Mouse (Mus musculus) MEL (cell line): ENCODE results near the gene Cbx6. TPM values are rescaled to one million over a fixed set of nuclear protein-coding genes. Genes with fewer than 3 reads are reported as not detected.
A peak's percentile ranks its signal among the peaks of the same experiment; 100 is the strongest.

Source experiments
- DNase-seq: peaks from one replicate; pipeline ENCODE4 v3.0.0; 2011; ENCODE audit warnings: low read depth, low spot score
- H3K27ac ChIP-seq: 2 replicates; pipeline ENCODE4 v1.5.1; 2012; ENCODE audit warnings: low read depth, mild to moderate bottlenecking, control low read depth, low read length, moderate library complexity; ENCODE audit not compliant: control insufficient read depth
- H3K27me3 ChIP-seq, 2 experiments: fragments of 150-350 bp in 1 of 2; sonication (generic) in 1 of 2; 2 replicates each; pipeline ENCODE4 v1.6.1; 2012; ENCODE audit warnings: low read length in 2 of 2, mild to moderate bottlenecking in 2 of 2, improper control_type of control experiment in 1 of 2, moderate library complexity in 1 of 2; ENCODE audit not compliant: insufficient read depth in 2 of 2, control insufficient read depth in 1 of 2
- H3K36me3 ChIP-seq, 2 experiments: 2 replicates each; pipeline ENCODE4 v1.6.1; 2012 to 2014; ENCODE audit warnings: low read length in 2 of 2, improper control_type of control experiment in 1 of 2, inconsistent platforms in 1 of 2, mild to moderate bottlenecking in 1 of 2; ENCODE audit not compliant: insufficient read depth in 2 of 2, control insufficient read depth in 1 of 2
- H3K4me1 ChIP-seq, 2 experiments: fragments of 150-350 bp in 1 of 2; sonication (generic) in 1 of 2; 2 replicates each; pipeline ENCODE4 v1.6.1; 2012; ENCODE audit warnings: low read length in 2 of 2, improper control_type of control experiment in 1 of 2, mild to moderate bottlenecking in 1 of 2; ENCODE audit not compliant: insufficient read depth in 2 of 2, control insufficient read depth in 1 of 2
- H3K4me3 ChIP-seq, 2 experiments: fragments of 150-350 bp in 1 of 2; sonication (generic) in 1 of 2; 2 replicates each; pipeline ENCODE4 v1.5.1; 2012; ENCODE audit warnings: low read depth in 2 of 2, low read length in 2 of 2, mild to moderate bottlenecking in 2 of 2, moderate library complexity in 2 of 2, control low read depth in 1 of 2, improper control_type of control experiment in 1 of 2; ENCODE audit not compliant: control insufficient read depth in 1 of 2, insufficient read depth in 1 of 2
- H3K79me2 ChIP-seq: 2 replicates; pipeline ENCODE4 v1.6.1; 2012; ENCODE audit warnings: mild to moderate bottlenecking, low read length, moderate library complexity; ENCODE audit not compliant: control insufficient read depth, poor library complexity, insufficient read depth
- H3K9ac ChIP-seq: 2 replicates; pipeline ENCODE4 v1.6.1; 2012; ENCODE audit warnings: low read depth, mild to moderate bottlenecking, control low read depth, low read length, moderate library complexity; ENCODE audit not compliant: control insufficient read depth, poor library complexity, severe bottlenecking
- H3K9me3 ChIP-seq: fragments of 150-350 bp; sonication (generic); replicated peaks from 2 replicates; pipeline ENCODE4 v1.6.1; 2012; ENCODE audit warnings: mild to moderate bottlenecking, low read length, improper control_type of control experiment, moderate library complexity; ENCODE audit not compliant: insufficient read depth
- BHLHE40 ChIP-seq: IDR thresholded peaks from 2 replicates; pipeline ENCODE4 v1.6.1; 2012; ENCODE audit warnings: low read depth, mild to moderate bottlenecking, inconsistent platforms, low read length, improper control_type of control experiment, borderline replicate concordance
- CHD1 ChIP-seq: IDR thresholded peaks from 2 replicates; pipeline ENCODE4 v1.6.1; 2012; ENCODE audit warnings: low read depth, mild to moderate bottlenecking, inconsistent platforms, low read length, improper control_type of control experiment
- CHD2 ChIP-seq: IDR thresholded peaks from 2 replicates; pipeline ENCODE4 v1.6.1; 2011; ENCODE audit warnings: low read length, improper control_type of control experiment
- E2F4 ChIP-seq: IDR thresholded peaks from 2 replicates; pipeline ENCODE4 v1.6.1; 2011; ENCODE audit warnings: low read depth, low read length, improper control_type of control experiment, borderline replicate concordance
- ELF1 ChIP-seq: IDR thresholded peaks from 2 replicates; pipeline ENCODE4 v1.6.1; 2014; ENCODE audit warnings: low read depth, mild to moderate bottlenecking, inconsistent platforms, low read length, improper control_type of control experiment, moderate library complexity
- EP300 ChIP-seq, 2 experiments: IDR thresholded peaks; 2 replicates each; pipeline ENCODE4 v1.6.1; 2011; ENCODE audit warnings: improper control_type of control experiment in 2 of 2, low read length in 2 of 2, low read depth in 1 of 2, mild to moderate bottlenecking in 1 of 2
- GABPA ChIP-seq: IDR thresholded peaks from 2 replicates; pipeline ENCODE4 v1.6.1; 2012; ENCODE audit warnings: low read depth, mild to moderate bottlenecking, inconsistent platforms, low read length, improper control_type of control experiment, moderate library complexity
- HCFC1 ChIP-seq: IDR thresholded peaks from 2 replicates; pipeline ENCODE4 v1.6.1; 2012; ENCODE audit warnings: low read depth, mild to moderate bottlenecking, inconsistent platforms, low read length, improper control_type of control experiment, moderate library complexity
- JUND ChIP-seq: IDR thresholded peaks from 2 replicates; pipeline ENCODE4 v1.6.1; 2011; ENCODE audit warnings: low read depth, mild to moderate bottlenecking, improper control_type of control experiment, low read length
- KAT2A ChIP-seq: conservative IDR thresholded peaks from 2 replicates; pipeline ENCODE4 v1.6.1; 2012; ENCODE audit warnings: low read depth, low read length, improper control_type of control experiment, inconsistent platforms
- MAFK ChIP-seq: IDR thresholded peaks from 2 replicates; pipeline ENCODE4 v1.6.1; 2011; ENCODE audit warnings: low read depth, mild to moderate bottlenecking, low read length, improper control_type of control experiment, borderline replicate concordance
- MAZ ChIP-seq: IDR thresholded peaks from 2 replicates; pipeline ENCODE4 v1.6.1; 2012; ENCODE audit warnings: low read depth, mild to moderate bottlenecking, inconsistent platforms, low read length, improper control_type of control experiment
- MXI1 ChIP-seq: IDR thresholded peaks from 2 replicates; pipeline ENCODE4 v1.6.1; 2011; ENCODE audit warnings: mild to moderate bottlenecking, low read depth, low read length, improper control_type of control experiment
- MYB ChIP-seq: IDR thresholded peaks from 2 replicates; pipeline ENCODE4 v1.6.1; 2011; ENCODE audit warnings: mild to moderate bottlenecking, low read depth, low read length, improper control_type of control experiment
- MYC ChIP-seq: IDR thresholded peaks from 2 replicates; pipeline ENCODE4 v1.6.1; 2011; ENCODE audit warnings: low read depth, mild to moderate bottlenecking, low read length, improper control_type of control experiment, moderate library complexity
- NRF1 ChIP-seq: IDR thresholded peaks from 2 replicates; pipeline ENCODE4 v1.6.1; 2014; ENCODE audit warnings: low read depth, mild to moderate bottlenecking, inconsistent platforms, low read length, improper control_type of control experiment, moderate library complexity; ENCODE audit not compliant: poor library complexity, insufficient read depth, severe bottlenecking
- POLR2AphosphoS5 ChIP-seq: IDR thresholded peaks from 2 replicates; pipeline ENCODE4 v1.6.1; 2012; ENCODE audit warnings: low read depth, borderline replicate concordance, mild to moderate bottlenecking, inconsistent platforms, low read length, moderate library complexity, mixed read lengths
- RAD21 ChIP-seq: IDR thresholded peaks from 2 replicates; pipeline ENCODE4 v1.6.1; 2011; ENCODE audit warnings: mild to moderate bottlenecking, low read depth, low read length, improper control_type of control experiment
- RCOR1 ChIP-seq: IDR thresholded peaks from 2 replicates; pipeline ENCODE4 v1.6.1; 2012; ENCODE audit warnings: low read depth, mild to moderate bottlenecking, inconsistent platforms, low read length, improper control_type of control experiment
- SIN3A ChIP-seq: IDR thresholded peaks from 2 replicates; pipeline ENCODE4 v1.6.1; 2012; ENCODE audit warnings: low read length, improper control_type of control experiment, inconsistent platforms
- SMC3 ChIP-seq: IDR thresholded peaks from 2 replicates; pipeline ENCODE4 v1.6.1; 2011; ENCODE audit warnings: low read depth, low read length, improper control_type of control experiment
- TAL1 ChIP-seq: IDR thresholded peaks from 2 replicates; pipeline ENCODE4 v1.6.1; 2012; ENCODE audit warnings: mild to moderate bottlenecking, inconsistent platforms, low read length, moderate library complexity, mixed read lengths
- TBP ChIP-seq: IDR thresholded peaks from 2 replicates; pipeline ENCODE4 v1.8.0; 2011; ENCODE audit warnings: low read depth, low read length, improper control_type of control experiment
- TCF12 ChIP-seq: IDR thresholded peaks from 2 replicates; pipeline ENCODE4 v1.6.1; 2014; ENCODE audit warnings: low read depth, mild to moderate bottlenecking, inconsistent platforms, low read length, improper control_type of control experiment, moderate library complexity
- UBTF ChIP-seq: IDR thresholded peaks from 2 replicates; pipeline ENCODE4 v1.6.1; 2012; ENCODE audit warnings: low read depth, mild to moderate bottlenecking, inconsistent platforms, low read length, improper control_type of control experiment, moderate library complexity, borderline replicate concordance; ENCODE audit not compliant: insufficient read depth
- USF1 ChIP-seq: IDR thresholded peaks from 2 replicates; pipeline ENCODE4 v1.6.1; 2014; ENCODE audit warnings: low read depth, mild to moderate bottlenecking, inconsistent platforms, low read length, improper control_type of control experiment, moderate library complexity
- USF2 ChIP-seq, 2 experiments: IDR thresholded peaks; 2 replicates each; pipeline ENCODE4 v1.6.1; 2011 to 2012; ENCODE audit warnings: improper control_type of control experiment in 2 of 2, low read length in 2 of 2, borderline replicate concordance in 1 of 2, inconsistent platforms in 1 of 2, low read depth in 1 of 2, mild to moderate bottlenecking in 1 of 2; ENCODE audit not compliant: insufficient read depth in 1 of 2
- ZC3H11A ChIP-seq: IDR thresholded peaks from 2 replicates; pipeline ENCODE4 v1.6.1; 2012; ENCODE audit warnings: low read depth, mild to moderate bottlenecking, inconsistent platforms, low read length, improper control_type of control experiment
- ZKSCAN1 ChIP-seq: IDR thresholded peaks from 2 replicates; pipeline ENCODE4 v1.6.1; 2012; ENCODE audit warnings: low read depth, mild to moderate bottlenecking, inconsistent platforms, low read length, improper control_type of control experiment, moderate library complexity
- ZMIZ1 ChIP-seq: IDR thresholded peaks from 2 replicates; pipeline ENCODE4 v1.6.1; 2012; ENCODE audit warnings: low read depth, mild to moderate bottlenecking, inconsistent platforms, low read length, improper control_type of control experiment, moderate library complexity
- ZNF384 ChIP-seq: IDR thresholded peaks from 2 replicates; pipeline ENCODE4 v1.6.1; 2012; ENCODE audit warnings: low read depth, mild to moderate bottlenecking, inconsistent platforms, low read length, improper control_type of control experiment
- polyA plus RNA-seq, 2 experiments: library from polyadenylated mRNA; stranded (reverse) in 1 of 2; unstranded in 1 of 2; fragments of >175 nt in 1 of 2; fragments of >200 nt in 1 of 2; gene quantifications; 2 replicates each; pipeline versions ENCODE4 v1.2.1 to v1.2.4; 2012; ENCODE audit warnings: low replicate concordance in 2 of 2, low read depth in 1 of 2; ENCODE audit not compliant: insufficient read length in 2 of 2, insufficient read depth in 1 of 2, missing spikeins in 1 of 2
- total RNA-seq: library from RNA; depleted of rRNA; stranded (reverse); fragments of 300-350 nt; gene quantifications from 2 replicates; pipeline ENCODE4 v1.2.3, GENCODE M21; 2012

Gene Cbx6
- total and polyA plus RNA-seq, 3 experiments = 25.1 to 43.6 TPM; not detected in 1

DNA sequence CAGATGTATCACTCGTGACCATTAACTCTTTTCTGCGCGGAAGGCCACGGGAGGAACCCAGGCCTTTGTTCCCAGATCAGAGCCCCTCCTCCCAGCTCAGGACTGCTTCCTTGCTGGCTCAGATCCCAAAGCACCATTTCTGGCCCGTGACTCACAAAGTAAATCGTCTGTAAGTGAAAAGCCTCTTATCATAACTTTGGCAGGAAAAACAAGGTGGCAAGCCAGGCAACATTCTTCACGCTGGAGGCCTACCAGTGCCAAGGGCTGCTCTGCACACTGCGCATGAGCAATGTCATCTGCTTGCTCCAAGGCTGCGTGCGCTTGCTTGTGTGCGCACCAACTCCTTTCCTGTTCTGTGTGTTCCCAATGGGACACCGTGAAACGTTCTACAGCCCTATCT is 44.8 kb upstream of the Cbx6 start (continued):
- TF ChIP-seq UBTF = no peak
- no peak for TF ChIP-seq GABPA
- TF ChIP-seq KAT2A = no peak
- TF ChIP-seq USF1 = peak; percentile 72
- TF ChIP-seq NRF1 = peak; percentile 86
- TF ChIP-seq ZKSCAN1 = no peak
- TF ChIP-seq MYB = no peak
- TF ChIP-seq SMC3 = no peak
- no peak for TF ChIP-seq E2F4
- TF ChIP-seq JUND = no peak
- peak; percentile 33 for TF ChIP-seq ELF1
- TF ChIP-seq MXI1 = peak; percentile 86
- no peak for TF ChIP-seq MAZ
- TF ChIP-seq ZMIZ1 = no peak; the same call in 1 of the 2 replicates
- TF ChIP-seq ZNF384 = no peak
- peak; percentile 59; the same call in 1 of the 2 replicates for TF ChIP-seq RCOR1
- TF ChIP-seq, all 39 proteins: peak for 18

DNA sequence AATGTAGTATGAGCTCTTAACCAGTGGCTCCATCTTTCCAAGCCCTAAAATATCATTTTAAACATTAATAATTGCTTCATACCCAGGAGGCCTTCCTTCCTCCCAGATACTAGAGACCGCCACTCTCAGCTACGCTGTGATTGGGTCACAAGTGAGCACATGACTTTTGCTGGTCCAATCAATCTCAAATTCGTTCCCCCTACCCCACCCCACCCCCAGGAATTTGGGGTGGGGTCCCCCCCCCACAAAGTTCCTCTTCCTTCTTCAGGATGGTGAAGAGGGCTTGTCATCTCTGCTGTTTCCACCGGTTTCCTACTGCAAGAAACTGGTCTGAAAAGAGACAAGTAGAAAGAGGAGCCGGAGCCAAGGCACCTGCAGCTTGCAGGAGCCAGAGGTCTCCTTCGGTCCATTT is 44.2 kb upstream of the Cbx6 start:
- Histone ChIP-seq H3K27ac (peak overlapping the region; percentile 98), H3K9me3 (no peaks in the 10 kb centered on the region), H3K9ac (peak overlapping the region; percentile 71), H3K27me3 (no peaks in the 10 kb centered on the region), H3K79me2 (no peaks in the 10 kb centered on the region; the same call in 1 of the 2 replicates), H3K36me3 (peaks cover 0 to 12% of the 10 kb centered on the region in 2 experiments; a peak in 2 of 4 replicates), H3K4me1 (peaks cover 5 to 25% of the 10 kb centered on the region in 2 experiments), H3K4me3 (peak overlapping the region; percentile 48 to 59)
- DNase-seq = peak; percentile 93
- TF ChIP-seq SIN3A (0 out of 2 replicates have a peak, but pooled peaks have one; percentile 13), NRF1 (no peak), MAFK (no peak), RCOR1 (no peak), MYB (no peak), KAT2A (no peak), ELF1 (peak; percentile 9; the same call in 1 of the 2 replicates), EP300 (IDR thresholded peaks at IDR 0.05; ENCODE audit: low read depth in 1 of 2, low read length in 2 of 2) (no peak), ZNF384 (no peak), SMC3 (no peak), USF2 (IDR thresholded peaks at IDR 0.05; ENCODE audit: borderline replicate concordance in 1 of 2, insufficient read depth in 1 of 2, low read depth in 1 of 2, low read length in 2 of 2) (peak in 1 of 2 experiments; percentile 59; a peak in 2 of 4 replicates), GABPA (no peak), CHD2 (no peak), ZC3H11A (no peak), MAZ (no peak), E2F4 (peak; percentile 77; the same call in 1 of the 2 replicates), CHD1 (no peak; the same call in 1 of the 2 replicates), TAL1 (no peak), POLR2AphosphoS5 (no peak), BHLHE40 (no peak), MYC (no peak), TBP (peak; percentile 78), ZMIZ1 (peak; percentile 54), ZKSCAN1 (no peak), USF1 (peak; percentile 92), TCF12 (no peak; the same call in 1 of the 2 replicates), HCFC1 (no peak), RAD21 (no peak), JUND (no peak)
